Mouse (Mus musculus): Measurements from ENCODE around the gene Tatdn2. TPM values are rescaled to one million over a fixed set of nuclear protein-coding genes. Genes with fewer than 3 reads are reported as not detected.
A peak's percentile ranks its signal among the peaks of the same experiment; 100 is the strongest.

Tatdn2 gene
- polyA plus RNA-seq (2012; rRNA removed): 28.9 and 31.0 TPM in 2 replicates

DNA sequence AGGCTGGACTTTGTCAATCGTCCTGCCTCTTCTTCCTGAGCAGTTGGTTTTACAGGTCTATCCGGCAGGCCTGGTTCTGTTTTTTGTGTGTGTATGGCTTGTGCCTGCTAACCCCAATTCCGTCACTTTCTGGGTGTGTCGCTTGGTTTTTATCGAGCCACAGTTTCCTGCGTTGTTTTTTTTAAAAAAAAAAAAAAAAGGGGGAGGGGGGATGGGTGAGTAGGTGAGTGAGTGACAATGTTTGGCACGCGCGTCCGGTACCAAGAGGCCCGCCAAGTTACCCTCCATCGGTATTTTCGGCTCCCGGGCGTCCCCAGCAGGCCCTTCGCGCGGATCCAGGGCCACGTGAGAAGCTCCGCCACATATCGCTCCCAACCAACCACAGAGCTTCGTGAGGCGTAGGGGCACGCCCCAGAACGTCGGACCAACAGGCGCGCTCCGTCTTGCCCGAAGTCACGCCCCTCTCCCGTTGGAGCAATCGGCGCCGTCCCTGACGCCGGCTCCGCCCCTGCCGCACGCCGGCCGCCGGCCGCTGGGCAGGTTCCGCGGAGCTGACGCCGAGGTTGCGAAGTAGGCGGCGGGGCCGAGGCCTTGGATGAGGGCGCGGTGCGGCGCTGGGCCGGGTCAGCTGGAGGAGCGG lies at the start of gene Tatdn2:
TSS of gene Tatdn2 (plus strand) at position 469 of the 640 bp plus-strand sequence.
- H3K4me1 ChIP-seq (ENCODE audit: control insufficient read depth, insufficient read depth, low read length): peaks cover 4% of the 10 kb centered on the region
- H3K27ac ChIP-seq (ENCODE audit: insufficient read depth, low read length): peak within 1 kb of the TSS; percentile 39
- no peaks in the 10 kb centered on the region for H3K27me3 ChIP-seq (ENCODE audit: control insufficient read depth, insufficient read depth, low read length)
- TF ChIP-seq POLR2A (IDR thresholded peaks at IDR 0.05; ENCODE audit: borderline replicate concordance, insufficient read depth, low read length) (peak; percentile 86), CTCF (IDR thresholded peaks at IDR 0.05; ENCODE audit: borderline replicate concordance, insufficient read depth, low read depth, low read length) (no peak)
- H3K4me3 ChIP-seq (replicated peaks; ENCODE audit: insufficient read depth, low read depth, low read length): peak within 1 kb of the TSS; percentile 81
- under 1% methylated on average over 53 of the region's 58 CpGs for WGBS
- DNase-seq: peak; percentile 95 to 99

DNA sequence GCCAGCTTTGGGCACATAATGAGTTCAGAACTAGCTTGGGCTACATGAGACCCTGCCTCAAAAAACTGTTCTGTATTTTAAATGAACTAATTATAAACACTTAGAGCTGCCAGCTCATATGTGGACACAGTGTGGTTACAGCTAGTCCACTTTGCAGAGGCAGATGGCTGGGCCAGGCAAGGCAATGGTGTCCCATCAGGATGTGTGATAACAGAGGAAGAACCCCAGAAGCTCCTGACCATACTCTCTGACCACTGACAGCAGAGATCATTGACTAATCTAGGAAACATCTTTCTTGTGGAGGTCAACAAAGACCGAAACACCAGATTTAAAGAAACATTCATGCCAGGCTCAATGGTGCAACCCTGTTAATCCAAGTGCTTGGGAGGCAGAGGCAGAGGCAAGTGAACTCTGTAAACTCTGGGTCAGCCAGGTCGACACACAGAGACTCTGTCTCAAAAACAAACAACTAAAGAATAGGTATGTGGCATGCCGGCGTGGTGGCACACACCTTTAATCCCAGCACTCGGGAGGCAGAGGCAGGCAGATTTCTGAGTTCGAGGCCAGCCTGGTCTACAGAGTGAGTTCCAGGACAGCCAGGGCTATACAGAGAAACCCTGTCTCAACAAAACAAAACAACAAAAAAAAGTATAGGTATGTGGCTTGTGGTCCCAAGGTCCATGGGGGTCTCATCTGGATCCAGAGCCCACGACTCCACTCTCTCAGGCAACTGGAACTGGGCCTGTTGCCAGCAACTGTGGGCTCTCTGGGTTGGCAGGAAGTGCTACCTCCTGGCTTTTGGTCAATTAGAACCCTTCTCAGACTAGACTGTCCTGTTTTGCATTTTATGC lies 47.3 kb upstream of the Tatdn2 start:
- WGBS: 80% methylated on average over 7 of the region's 7 CpGs
- Histone ChIP-seq H3K27me3 (ENCODE audit: control insufficient read depth, insufficient read depth, low read length) (no peaks in the 10 kb centered on the region), H3K27ac (ENCODE audit: insufficient read depth, low read length) (no peak overlapping the region), H3K4me3 (replicated peaks; ENCODE audit: insufficient read depth, low read depth, low read length) (no peak overlapping the region), H3K4me1 (ENCODE audit: control insufficient read depth, insufficient read depth, low read length) (no peaks in the 10 kb centered on the region)
- no peak for DNase-seq
- TF ChIP-seq CTCF (IDR thresholded peaks at IDR 0.05; ENCODE audit: borderline replicate concordance, insufficient read depth, low read depth, low read length): no peak
- TF ChIP-seq POLR2A (IDR thresholded peaks at IDR 0.05; ENCODE audit: borderline replicate concordance, insufficient read depth, low read length): no peak

DNA sequence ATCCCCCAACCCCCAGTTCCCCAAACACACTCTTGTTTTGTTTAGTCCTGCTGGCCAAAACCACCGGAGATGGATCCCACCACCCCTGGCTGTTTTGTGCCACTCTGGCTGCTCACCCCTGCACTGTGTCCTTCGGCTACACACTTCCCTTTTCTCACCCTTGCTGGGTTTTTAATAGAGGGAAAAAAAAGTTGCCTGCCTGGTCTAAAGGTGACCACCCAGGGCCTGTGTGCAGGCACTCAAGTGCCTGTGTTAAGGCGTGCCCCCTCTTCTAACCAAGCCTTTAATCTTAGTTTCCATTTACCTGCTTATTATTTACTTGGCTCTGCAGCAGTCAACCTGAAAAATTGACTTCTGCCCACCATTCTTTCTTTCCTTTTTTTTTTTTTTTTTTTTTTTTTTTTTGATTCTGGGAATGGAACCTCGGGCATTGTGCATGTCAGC lies 46.6 kb upstream of the Tatdn2 start:
- TF ChIP-seq CTCF (IDR thresholded peaks at IDR 0.05; ENCODE audit: borderline replicate concordance, insufficient read depth, low read depth, low read length): no peak
- TF ChIP-seq POLR2A (IDR thresholded peaks at IDR 0.05; ENCODE audit: borderline replicate concordance, insufficient read depth, low read length): no peak
- no peak for DNase-seq
- no peak overlapping the region for H3K4me3 ChIP-seq (replicated peaks; ENCODE audit: insufficient read depth, low read depth, low read length)
- 67% methylated on average over 4 of the region's 4 CpGs for WGBS
- no peaks in the 10 kb centered on the region for H3K27me3 ChIP-seq (ENCODE audit: control insufficient read depth, insufficient read depth, low read length)
- H3K27ac ChIP-seq (ENCODE audit: insufficient read depth, low read length): no peak overlapping the region
- H3K4me1 ChIP-seq (ENCODE audit: control insufficient read depth, insufficient read depth, low read length): no peaks in the 10 kb centered on the region

DNA sequence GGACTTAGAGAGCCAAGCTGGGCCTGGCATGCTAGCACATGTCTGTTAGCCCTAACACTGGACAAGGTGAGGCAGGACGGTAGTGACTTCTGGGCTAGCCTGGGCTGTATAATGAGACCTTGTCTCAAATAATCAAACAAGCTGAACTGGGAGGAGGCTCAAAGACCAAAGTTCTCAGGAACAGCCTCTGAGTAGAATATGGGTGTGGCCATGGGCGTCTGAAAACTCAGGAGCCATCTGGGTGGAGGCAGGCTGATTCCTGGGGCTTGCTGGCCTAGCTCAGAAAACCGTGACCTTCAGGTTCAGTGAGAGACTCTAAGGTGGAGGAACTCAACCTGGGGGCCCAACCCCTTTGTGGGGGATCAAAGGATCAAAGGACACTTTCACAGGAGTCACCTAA lies 45.2 kb upstream of the Tatdn2 start:
- no peak for DNase-seq
- Histone ChIP-seq H3K27me3 (ENCODE audit: control insufficient read depth, insufficient read depth, low read length) (no peaks in the 10 kb centered on the region), H3K4me3 (replicated peaks; ENCODE audit: insufficient read depth, low read depth, low read length) (no peak overlapping the region), H3K4me1 (ENCODE audit: control insufficient read depth, insufficient read depth, low read length) (no peaks in the 10 kb centered on the region), H3K27ac (ENCODE audit: insufficient read depth, low read length) (no peak overlapping the region)
- 72% methylated on average over 3 of the region's 3 CpGs for WGBS
- TF ChIP-seq CTCF (IDR thresholded peaks at IDR 0.05; ENCODE audit: borderline replicate concordance, insufficient read depth, low read depth, low read length): no peak

DNA sequence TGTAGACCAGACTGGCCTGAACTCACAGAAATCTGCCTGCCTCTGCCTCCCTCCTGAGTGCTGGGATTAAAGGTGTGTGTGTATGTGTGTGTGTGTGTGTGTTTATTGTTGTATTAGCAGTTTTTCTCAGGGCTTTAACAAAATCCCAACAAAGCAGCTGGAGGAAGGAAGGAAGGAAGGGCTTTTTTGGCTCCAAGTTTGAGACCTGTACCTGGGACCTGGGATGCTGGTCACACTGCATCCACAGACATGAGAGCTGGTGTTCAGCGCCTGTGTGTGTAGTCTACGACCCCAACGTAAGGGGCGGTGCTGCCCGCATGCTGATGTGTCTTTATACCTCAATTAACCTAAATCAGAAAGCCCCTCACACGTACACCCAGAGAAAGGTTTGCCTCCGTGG lies 43.3 kb upstream of the Tatdn2 start:
- Histone ChIP-seq H3K4me1 (ENCODE audit: control insufficient read depth, insufficient read depth, low read length) (no peaks in the 10 kb centered on the region), H3K4me3 (replicated peaks; ENCODE audit: insufficient read depth, low read depth, low read length) (no peak overlapping the region), H3K27ac (ENCODE audit: insufficient read depth, low read length) (no peak overlapping the region), H3K27me3 (ENCODE audit: control insufficient read depth, insufficient read depth, low read length) (no peaks in the 10 kb centered on the region)
- WGBS: 91% methylated on average over 7 of the region's 7 CpGs
- DNase-seq: no peak
- TF ChIP-seq POLR2A (IDR thresholded peaks at IDR 0.05; ENCODE audit: borderline replicate concordance, insufficient read depth, low read length): no peak

DNA sequence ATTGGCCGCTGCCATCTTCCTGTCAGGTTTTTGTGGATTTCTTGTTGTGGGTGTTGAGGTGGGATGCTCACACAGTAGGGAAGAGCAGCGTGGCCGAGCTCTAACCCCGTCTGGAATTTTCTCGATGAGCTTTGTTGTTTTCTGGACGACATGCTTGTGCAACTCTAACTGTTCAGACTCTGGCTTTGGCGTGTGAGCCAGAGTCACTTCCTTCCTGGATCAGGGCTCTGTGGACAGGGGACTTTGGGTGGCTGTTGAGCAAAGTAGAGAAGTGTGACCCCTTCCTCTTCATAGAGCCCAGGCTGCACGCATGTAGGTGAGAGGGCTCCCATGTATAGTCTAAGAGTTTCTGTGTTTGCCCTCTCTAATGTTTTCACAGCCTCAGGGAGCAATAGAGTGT lies 42.7 kb upstream of the Tatdn2 start:
- DNase-seq: no peak
- no peak overlapping the region for H3K27ac ChIP-seq (ENCODE audit: insufficient read depth, low read length)
- 83% methylated on average over 8 of the region's 8 CpGs for WGBS
- H3K4me3 ChIP-seq (replicated peaks; ENCODE audit: insufficient read depth, low read depth, low read length): no peak overlapping the region
- H3K27me3 ChIP-seq (ENCODE audit: control insufficient read depth, insufficient read depth, low read length): no peaks in the 10 kb centered on the region
- no peaks in the 10 kb centered on the region for H3K4me1 ChIP-seq (ENCODE audit: control insufficient read depth, insufficient read depth, low read length)
- TF ChIP-seq POLR2A (IDR thresholded peaks at IDR 0.05; ENCODE audit: borderline replicate concordance, insufficient read depth, low read length) (no peak), CTCF (IDR thresholded peaks at IDR 0.05; ENCODE audit: borderline replicate concordance, insufficient read depth, low read depth, low read length) (no peak)

DNA sequence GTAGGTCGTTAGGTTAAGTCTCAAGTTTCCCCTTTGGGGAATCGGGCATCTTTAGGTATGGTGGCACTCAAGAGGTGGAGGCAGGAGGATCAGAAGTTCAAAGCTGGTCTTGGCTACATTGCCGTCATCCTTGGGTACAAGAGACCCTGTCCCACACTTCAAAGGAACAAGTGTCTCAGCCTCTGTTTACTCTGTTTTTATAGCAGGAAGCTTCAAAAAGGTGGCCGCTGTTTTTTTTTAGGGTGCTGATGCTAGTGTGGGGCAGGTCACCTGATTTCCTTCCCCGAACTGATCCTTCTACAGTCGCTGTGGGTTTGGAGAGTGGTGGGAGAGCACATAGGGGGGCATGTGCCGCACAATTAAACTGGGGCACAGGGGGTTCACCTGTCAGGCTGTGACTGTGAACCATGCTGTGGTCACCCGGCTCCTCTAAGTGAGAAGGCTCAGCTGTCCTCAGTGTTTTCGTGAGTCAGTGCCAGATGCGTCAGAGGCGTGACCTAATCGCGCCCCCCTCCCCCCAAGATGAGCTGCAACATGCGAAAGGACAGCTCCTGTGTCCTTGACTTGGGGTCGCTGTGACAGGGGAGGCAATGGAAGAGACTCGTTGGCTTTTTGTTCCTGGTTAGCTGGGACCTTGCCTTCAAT lies 42.0 kb upstream of the Tatdn2 start:
- no peak for DNase-seq
- H3K4me1 ChIP-seq (ENCODE audit: control insufficient read depth, insufficient read depth, low read length): no peaks in the 10 kb centered on the region
- no peaks in the 10 kb centered on the region for H3K27me3 ChIP-seq (ENCODE audit: control insufficient read depth, insufficient read depth, low read length)
- WGBS: 80% methylated on average over 16 of the region's 16 CpGs
- H3K4me3 ChIP-seq (replicated peaks; ENCODE audit: insufficient read depth, low read depth, low read length): no peak overlapping the region
- H3K27ac ChIP-seq (ENCODE audit: insufficient read depth, low read length): no peak overlapping the region
- TF ChIP-seq CTCF (IDR thresholded peaks at IDR 0.05; ENCODE audit: borderline replicate concordance, insufficient read depth, low read depth, low read length) (no peak), POLR2A (IDR thresholded peaks at IDR 0.05; ENCODE audit: borderline replicate concordance, insufficient read depth, low read length) (no peak)
